ENCODE assay signal across 8 mouse cellular contexts in the genomic region with DNA sequence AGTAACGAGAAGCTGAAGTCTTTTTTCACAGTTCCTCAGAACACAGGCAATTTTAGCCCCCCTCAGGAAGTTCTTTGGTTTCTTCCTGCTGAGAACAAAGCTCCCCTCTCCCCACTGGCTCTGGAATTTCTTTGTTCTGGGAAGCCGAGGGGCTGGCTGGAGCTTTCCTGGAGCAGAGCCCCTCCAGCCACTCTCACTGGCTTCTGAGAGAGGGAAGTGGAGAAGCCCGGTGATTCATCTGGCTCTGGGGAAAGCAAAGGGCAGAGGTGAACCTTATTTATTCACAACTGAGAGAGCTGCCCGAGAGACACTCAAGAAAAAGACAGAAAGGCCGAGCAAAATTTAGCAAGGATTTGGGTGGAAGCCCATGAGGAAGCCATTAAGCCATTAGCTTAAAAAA.
DNase-seq lines count a peak whose midpoint lies in the region; ATAC-seq lines count a peak whose summit lies in the region.

No protein-coding gene starts in this region.

- peak overlapping the region; percentile 85 for H3K27ac ChIP-seq in heart, embryonic 11.5 days (ENCODE audit: low read depth, low read length)
- H3K27ac ChIP-seq in kidney, embryonic 15.5 days, result peak overlapping the region; percentile 93
- peak overlapping the region; percentile 94 for H3K27ac ChIP-seq in midbrain, embryonic 10.5 days (replicated peaks)

- H3K4me2 ChIP-seq in heart, embryonic 11.5 days, result no peak overlapping the region
- H3K4me2 ChIP-seq in kidney, embryonic 15.5 days, result peak overlapping the region; percentile 62

- H3K4me3 ChIP-seq in heart, embryonic 11.5 days (ENCODE audit: low read depth, low read length), result no peak overlapping the region
- H3K4me3 ChIP-seq in kidney, embryonic 15.5 days (replicated peaks), result 0 out of 2 replicates have a peak overlapping the region, but pooled peaks have one; percentile 7
- peak overlapping the region; percentile 37; the same call in 1 of the 2 replicates for H3K4me3 ChIP-seq in midbrain, embryonic 10.5 days

- H3K9me3 ChIP-seq in heart, embryonic 11.5 days (replicated peaks; ENCODE audit: control insufficient read depth, low read length), result no peaks in the 10 kb centered on the region; the same call in 1 of the 2 replicates
- H3K9me3 ChIP-seq in kidney, embryonic 15.5 days (replicated peaks), result no peaks in the 10 kb centered on the region
- no peaks in the 10 kb centered on the region for H3K9me3 ChIP-seq in midbrain, embryonic 10.5 days (replicated peaks)

- WGBS in heart, embryonic 11.5 days (ENCODE audit: insufficient replicate concordance), result 3% methylated on average over 5 of the region's 5 CpGs
- WGBS in kidney, embryonic 15.5 days, result under 1% methylated on average over 5 of the region's 5 CpGs
- 8% methylated on average over 5 of the region's 5 CpGs for WGBS in midbrain, embryonic 10.5 days

- no peaks in the 10 kb centered on the region; the same call in 1 of the 2 replicates for H3K4me1 ChIP-seq in heart, embryonic 11.5 days (ENCODE audit: control insufficient read depth, insufficient read depth, low read length)
- peaks cover 24% of the 10 kb centered on the region for H3K4me1 ChIP-seq in kidney, embryonic 15.5 days
- H3K4me1 ChIP-seq in midbrain, embryonic 10.5 days, result peaks cover 36% of the 10 kb centered on the region

- no peak for ATAC-seq in heart, embryonic 11.5 days (replicated peaks; ENCODE audit: insufficient number of reproducible peaks, low FRiP score, low TSS enrichment)
- ATAC-seq in kidney, embryonic 15.5 days (replicated peaks; ENCODE audit: low FRiP score), result peak; percentile 63; the same call in 1 of the 2 replicates

- H3K36me3 ChIP-seq in heart, embryonic 11.5 days (ENCODE audit: control insufficient read depth, insufficient read depth, low read length), result no peaks in the 10 kb centered on the region
- no peaks in the 10 kb centered on the region for H3K36me3 ChIP-seq in kidney, embryonic 15.5 days
- no peaks in the 10 kb centered on the region for H3K36me3 ChIP-seq in midbrain, embryonic 10.5 days

- peak; percentile 15 to 24 for DNase-seq in layer of hippocampus, postnatal 10 days (ENCODE audit: low spot score in 2 of 2)
- no peak for DNase-seq in layer of hippocampus, adult 11-12 months (ENCODE audit: low spot score)
- DNase-seq in embryo, embryonic 10.5 days (ENCODE audit: low spot score), result peak; percentile 86
- DNase-seq in midbrain, embryonic 10.5 days (ENCODE audit: low spot score), result peak; percentile 75
- DNase-seq in spleen, postnatal 36 days (ENCODE audit: low spot score in 2 of 2), result no peak
- no peak for DNase-seq in spleen, adult 18-20 months

- H3K9ac ChIP-seq in heart, embryonic 11.5 days (ENCODE audit: low read depth, low read length), result peak overlapping the region; percentile 28; the same call in 1 of the 2 replicates
- H3K9ac ChIP-seq in kidney, embryonic 15.5 days, result peak overlapping the region; percentile 31; the same call in 1 of the 2 replicates

- peaks cover 19% of the 10 kb centered on the region for H3K27me3 ChIP-seq in heart, embryonic 11.5 days (ENCODE audit: control insufficient read depth, insufficient read depth, low read length)
- peaks cover 23% of the 10 kb centered on the region for H3K27me3 ChIP-seq in kidney, embryonic 15.5 days
- peaks cover 63% of the 10 kb centered on the region for H3K27me3 ChIP-seq in midbrain, embryonic 10.5 days (ENCODE audit: low read depth, poor library complexity, severe bottlenecking)

Comparison
In these comparisons a context has a peak if more than half of its experiments do, and no peak if none do; other contexts are left out.
1. DNase-seq: peak in layer of hippocampus, postnatal 10 days (2 of 2), embryo, embryonic 10.5 days (single experiment) and midbrain, embryonic 10.5 days (single experiment); none in layer of hippocampus, adult 11-12 months (single experiment), spleen, postnatal 36 days (0 of 2) and spleen, adult 18-20 months (0 of 2).
2. Peak in every context shown above with its lines, with median percentiles within 50 percentile points of each other: H3K27ac ChIP-seq.